Mouse (Mus musculus) hindbrain, embryonic 14.5 days (tissue): ENCODE results near the gene Uckl1. TPM values are rescaled to one million over a fixed set of nuclear protein-coding genes. Genes with fewer than 3 reads are reported as not detected.

Source experiments
- ATAC-seq: fragments of 200-750 bp; cut with Nextera tagmentation; 2 replicates; pipeline ENCODE4 v1.8.0; 2017; ENCODE audit warnings: moderate number of reproducible peaks, mild to moderate bottlenecking, moderate TSS enrichment, moderate library complexity; ENCODE audit not compliant: low FRiP score
- DNase-seq: peaks from one replicate; pipeline ENCODE4 v3.0.0-alpha.2; 2015; ENCODE audit warnings: low spot score
- H3K27ac ChIP-seq: fragments of 300-500 bp; sonication (generic); 2 replicates; pipeline ENCODE4 v1.5.1; 2014; ENCODE audit warnings: mild to moderate bottlenecking, moderate library complexity
- H3K27me3 ChIP-seq: fragments of 300-500 bp; sonication (generic); 2 replicates; pipeline ENCODE4 v1.6.1; 2014; ENCODE audit warnings: mild to moderate bottlenecking, low read length, mixed read lengths; ENCODE audit not compliant: control insufficient read depth, insufficient read depth
- H3K36me3 ChIP-seq: fragments of 300-500 bp; sonication (generic); replicated peaks from 2 replicates; pipeline ENCODE4 v1.6.1; 2014; ENCODE audit not compliant: control insufficient read depth, insufficient read depth
- H3K4me1 ChIP-seq: fragments of 300-500 bp; sonication (generic); replicated peaks from 2 replicates; pipeline ENCODE4 v1.6.1; 2014; ENCODE audit warnings: antibody characterized with exemption, low read length, mixed read lengths; ENCODE audit not compliant: control insufficient read depth, insufficient read depth
- H3K4me2 ChIP-seq: fragments of 300-500 bp; sonication (generic); replicated peaks from 2 replicates; pipeline ENCODE4 v1.6.1; 2014; ENCODE audit warnings: mild to moderate bottlenecking, moderate library complexity
- H3K4me3 ChIP-seq: fragments of 300-500 bp; sonication (generic); replicated peaks from 2 replicates; pipeline ENCODE4 v1.5.1; 2014; ENCODE audit warnings: mild to moderate bottlenecking, low read length
- H3K9ac ChIP-seq: fragments of 300-500 bp; sonication (generic); 2 replicates; pipeline ENCODE4 v1.6.1; 2014
- H3K9me3 ChIP-seq: fragments of 300-500 bp; sonication (generic); 2 replicates; pipeline ENCODE4 v1.6.1; 2016; ENCODE audit warnings: low read length; ENCODE audit not compliant: control insufficient read depth
- WGBS: fragments of 180-500 bp; shearing (Covaris S2); extraction: QIAGEN DNeasy Blood & Tissue Kit; methylation state at CpG from one replicate; pipeline ENCODE4 v1.1.7; 2014; 5-methylcytosine and 5-hydroxymethylcytosine counted together
- polyA plus RNA-seq: library from polyadenylated mRNA; unstranded; fragments of >200 nt; fragmentation: Nextera tagmentation; extraction: Ambion mirVana; gene quantifications from 2 replicates; pipeline ENCODE4 v1.2.1, GENCODE M21; 2014

The Uckl1 gene
- polyA plus RNA-seq, 1 experiment from 2014 or later, result 57.2 TPM

- H3K36me3 ChIP-seq, result no peaks in the 10 kb centered on the region; the same call in 1 of the 2 replicates
- no peak overlapping the region for H3K4me2 ChIP-seq
- H3K9ac ChIP-seq, result no peak overlapping the region
- no peaks in the 10 kb centered on the region for H3K9me3 ChIP-seq
- no peak overlapping the region for H3K27ac ChIP-seq
- no peak overlapping the region for H3K4me3 ChIP-seq
- no peak for DNase-seq
- H3K4me1 ChIP-seq, result no peaks in the 10 kb centered on the region
- no peak for ATAC-seq
- 87% methylated on average over 2 of the region's 2 CpGs for WGBS
- no peaks in the 10 kb centered on the region for H3K27me3 ChIP-seq
Measured at GRCm38 (mm10) chr2:181536410-181536809, 48.3 kb downstream of the Uckl1 start.

- H3K9ac ChIP-seq, result no peak overlapping the region
- ATAC-seq (no peak), DNase-seq (no peak)
- H3K36me3 ChIP-seq, result no peaks in the 10 kb centered on the region; the same call in 1 of the 2 replicates
- no peaks in the 10 kb centered on the region for H3K9me3 ChIP-seq
- H3K27me3 ChIP-seq, result no peaks in the 10 kb centered on the region
- no peaks in the 10 kb centered on the region for H3K4me1 ChIP-seq
- no peak overlapping the region for H3K27ac ChIP-seq
- no peak overlapping the region for H3K4me3 ChIP-seq
- no peak overlapping the region for H3K4me2 ChIP-seq
- WGBS, result 98% methylated on average over 3 of the region's 3 CpGs
Measured at GRCm38 (mm10) chr2:181532589-181532988, 52.1 kb downstream of the Uckl1 start.

GRCm38 (mm10) chr2:181529076-181529475 is 55.6 kb downstream of the Uckl1 start:
- H3K9ac ChIP-seq, result no peak overlapping the region
- ATAC-seq, result no peak
- H3K4me1 ChIP-seq, result no peaks in the 10 kb centered on the region
- H3K27ac ChIP-seq, result no peak overlapping the region
- no peak overlapping the region for H3K4me2 ChIP-seq
- H3K4me3 ChIP-seq, result no peak overlapping the region
- no peak for DNase-seq
- 97% methylated on average over 1 of the region's 1 CpGs for WGBS
- H3K36me3 ChIP-seq, result no peaks in the 10 kb centered on the region; the same call in 1 of the 2 replicates
- H3K27me3 ChIP-seq, result no peaks in the 10 kb centered on the region
- H3K9me3 ChIP-seq, result no peaks in the 10 kb centered on the region

- Histone ChIP-seq H3K4me3 (no peak overlapping the region), H3K9ac (no peak overlapping the region), H3K36me3 (no peaks in the 10 kb centered on the region; the same call in 1 of the 2 replicates), H3K9me3 (no peaks in the 10 kb centered on the region), H3K4me1 (peaks cover 15% of the 10 kb centered on the region), H3K27me3 (no peaks in the 10 kb centered on the region), H3K4me2 (no peak overlapping the region), H3K27ac (no peak overlapping the region)
- DNase-seq (no peak), ATAC-seq (no peak)
- 97% methylated on average over 5 of the region's 5 CpGs for WGBS
Measured at GRCm38 (mm10) chr2:181525526-181525925, 59.2 kb downstream of the Uckl1 start.

GRCm38 (mm10) chr2:181522811-181523210 is 61.9 kb downstream of the Uckl1 start:
- Histone ChIP-seq H3K4me3 (no peak overlapping the region), H3K27me3 (no peaks in the 10 kb centered on the region), H3K27ac (no peak overlapping the region), H3K4me2 (0 out of 2 replicates have a peak overlapping the region, but pooled peaks have one; percentile 81), H3K4me1 (peaks cover 30% of the 10 kb centered on the region), H3K9me3 (no peaks in the 10 kb centered on the region), H3K36me3 (peaks cover 6% of the 10 kb centered on the region), H3K9ac (no peak overlapping the region)
- ATAC-seq (no peak), DNase-seq (no peak)
- WGBS, result 72% methylated on average over 5 of the region's 5 CpGs

- WGBS, result 61% methylated on average over 10 of the region's 10 CpGs
- DNase-seq (no peak), ATAC-seq (no peak)
- H3K9me3 ChIP-seq, result no peaks in the 10 kb centered on the region
- peak overlapping the region; percentile 81 for H3K4me2 ChIP-seq
- H3K36me3 ChIP-seq, result peaks cover 18% of the 10 kb centered on the region
- no peak overlapping the region for H3K27ac ChIP-seq
- peaks cover 30% of the 10 kb centered on the region for H3K4me1 ChIP-seq
- H3K27me3 ChIP-seq, result no peaks in the 10 kb centered on the region
- peak overlapping the region; percentile 95 for H3K4me3 ChIP-seq
- peak overlapping the region; percentile 97 for H3K9ac ChIP-seq
Measured at GRCm38 (mm10) chr2:181521491-181521890, 63.2 kb downstream of the Uckl1 start.

GRCm38 (mm10) chr2:181520936-181521227 is 63.8 kb downstream of the Uckl1 start:
- Histone ChIP-seq H3K4me1 (peaks cover 30% of the 10 kb centered on the region), H3K9me3 (no peaks in the 10 kb centered on the region), H3K4me2 (peak overlapping the region; percentile 81), H3K27me3 (no peaks in the 10 kb centered on the region), H3K9ac (peak overlapping the region; percentile 97), H3K4me3 (peak overlapping the region; percentile 95), H3K36me3 (peaks cover 24% of the 10 kb centered on the region), H3K27ac (peak overlapping the region; percentile 96)
- DNase-seq, result peak; percentile 38
- whole genome bisulfite sequencing, result under 1% methylated on average over 17 of the region's 17 CpGs
- ATAC-seq, result no peak

- H3K4me3 ChIP-seq, result peak within 1 kb of the TSS; percentile 95
- peak within 1 kb of the TSS; percentile 81 for H3K4me2 ChIP-seq
- ATAC-seq (peak; percentile 97), DNase-seq (peak; percentile 96)
- H3K9ac ChIP-seq, result peak within 1 kb of the TSS; percentile 97
- no peaks in the 10 kb centered on the region for H3K27me3 ChIP-seq
- H3K27ac ChIP-seq, result peak within 1 kb of the TSS; percentile 96
- under 1% methylated on average over 73 of the region's 74 CpGs for WGBS
- H3K9me3 ChIP-seq, result no peaks in the 10 kb centered on the region
- H3K4me1 ChIP-seq, result peaks cover 30% of the 10 kb centered on the region
- H3K36me3 ChIP-seq, result peaks cover 28% of the 10 kb centered on the region
Measured at GRCm38 (mm10) chr2:181520118-181520935, 64.4 kb downstream of the Uckl1 start, which contains the start of gene Dnajc5. Gene Dnajc5, plus strand, starts transcription at chr2:181520485.

GRCm38 (mm10) chr2:181519201-181519600 is 65.5 kb downstream of the Uckl1 start:
- Histone ChIP-seq H3K9ac (peak overlapping the region; percentile 97), H3K9me3 (no peaks in the 10 kb centered on the region), H3K27me3 (no peaks in the 10 kb centered on the region), H3K4me2 (peak overlapping the region; percentile 81), H3K27ac (peak overlapping the region; percentile 96), H3K4me3 (peak overlapping the region; percentile 95), H3K4me1 (peaks cover 30% of the 10 kb centered on the region), H3K36me3 (peaks cover 39% of the 10 kb centered on the region)
- 79% methylated on average over 3 of the region's 3 CpGs for WGBS
- no peak for ATAC-seq
- DNase-seq, result no peak
